Mouse (Mus musculus): ENCODE data around the gene Cdc20b.

GRCm38 (mm10) chr13:113061746-113062145 lies 26.8 kb downstream of the Cdc20b start:
- TF ChIP-seq POLR2A (IDR thresholded peaks at IDR 0.05; ENCODE audit: low read depth, low read length) (no peak), CTCF (IDR thresholded peaks at IDR 0.05; ENCODE audit: borderline replicate concordance, insufficient read depth, low read length) (no peak)
